Mouse (Mus musculus) C2C12 (cell line): ENCODE measurements around the gene Slc35a1.

Experiments used
- CTCF ChIP-seq: IDR thresholded peaks from one replicate; pipeline ENCODE4 v1.5.1; 2011; ENCODE audit not compliant: control insufficient read depth, insufficient read depth, insufficient read length
- FOSL1 ChIP-seq: IDR thresholded peaks from one replicate; pipeline ENCODE4 v1.8.0; 2011; ENCODE audit warnings: mild to moderate bottlenecking, low read length; ENCODE audit not compliant: poor library complexity, insufficient read depth, severe bottlenecking
- MAX ChIP-seq: IDR thresholded peaks from one replicate; pipeline ENCODE4 v1.6.1; 2011; ENCODE audit warnings: mild to moderate bottlenecking, control low read depth
- MYOG ChIP-seq: IDR thresholded peaks from one replicate; pipeline ENCODE4 v1.6.1; 2011; ENCODE audit not compliant: control insufficient read depth, insufficient read length; ENCODE audit errors: extremely low read depth
- USF1 ChIP-seq: IDR thresholded peaks from one replicate; pipeline ENCODE4 v1.6.1; 2011; ENCODE audit warnings: low read depth, mild to moderate bottlenecking, control low read depth, moderate library complexity

DNA sequence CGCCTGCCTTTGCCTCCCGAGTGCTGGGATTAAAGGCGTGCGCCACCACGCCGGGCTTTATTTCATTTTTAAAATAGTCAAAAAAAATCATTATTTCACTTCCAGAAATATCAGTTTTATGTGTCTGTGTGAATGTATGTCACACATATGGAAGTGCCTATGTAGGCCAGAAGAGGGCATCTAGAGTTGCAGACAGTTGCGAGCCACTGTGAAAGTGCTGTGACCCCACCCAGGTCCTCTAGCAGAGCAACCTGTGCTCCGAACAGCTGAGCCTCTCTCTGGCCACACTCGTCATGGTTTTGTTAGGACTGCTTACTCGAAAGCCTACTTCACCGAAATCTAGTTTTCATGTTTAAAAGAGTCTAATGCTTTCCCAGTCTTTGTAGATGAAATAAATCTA lies 15.0 kb upstream of the Slc35a1 start:
- no peak for TF ChIP-seq USF1
- no peak for TF ChIP-seq CTCF
- TF ChIP-seq FOSL1 = no peak
- no peak for TF ChIP-seq MYOG
- TF ChIP-seq MAX = no peak
